Mouse (Mus musculus) hindbrain, embryonic 16.5 days (tissue): ENCODE results near the gene Ppp1cc. TPM values are rescaled to one million over a fixed set of nuclear protein-coding genes. Genes with fewer than 3 reads are reported as not detected.

ENCODE experiments used
- ATAC-seq: fragments of 200-750 bp; cut with Nextera tagmentation; 2 replicates; pipeline ENCODE4 v1.8.0; 2017; ENCODE audit warnings: moderate TSS enrichment, moderate library complexity
- H3K27ac ChIP-seq: fragments of 300-500 bp; sonication (generic); 2 replicates; pipeline ENCODE4 v1.5.1; 2014; ENCODE audit warnings: low read depth, mild to moderate bottlenecking, control low read depth, low read length, moderate library complexity
- H3K27me3 ChIP-seq: fragments of 300-500 bp; sonication (generic); replicated peaks from 2 replicates; pipeline ENCODE4 v1.6.1; 2014; ENCODE audit warnings: low read length; ENCODE audit not compliant: control insufficient read depth, insufficient read depth
- H3K36me3 ChIP-seq: fragments of 300-500 bp; sonication (generic); 2 replicates; pipeline ENCODE4 v1.6.1; 2014; ENCODE audit warnings: mild to moderate bottlenecking, low read length, moderate library complexity, mixed read lengths; ENCODE audit not compliant: control insufficient read depth, insufficient read depth
- H3K4me1 ChIP-seq: fragments of 300-500 bp; sonication (generic); 2 replicates; pipeline ENCODE4 v1.6.1; 2014; ENCODE audit warnings: low read depth, low read length; ENCODE audit not compliant: control insufficient read depth, insufficient read depth
- H3K4me2 ChIP-seq: fragments of 300-500 bp; sonication (generic); 2 replicates; pipeline ENCODE4 v1.6.1; 2014; ENCODE audit warnings: mild to moderate bottlenecking, low read length, control low read depth, moderate library complexity
- H3K4me3 ChIP-seq: fragments of 300-500 bp; sonication (generic); 2 replicates; pipeline ENCODE4 v1.5.1; 2014; ENCODE audit warnings: mild to moderate bottlenecking, low read length, control low read depth, moderate library complexity
- H3K9ac ChIP-seq: fragments of 300-500 bp; sonication (generic); 2 replicates; pipeline ENCODE4 v1.6.1; 2014; ENCODE audit warnings: low read depth, mild to moderate bottlenecking, control low read depth, low read length, moderate library complexity
- H3K9me3 ChIP-seq: fragments of 300-500 bp; sonication (generic); 2 replicates; pipeline ENCODE4 v1.6.1; 2014; ENCODE audit warnings: mild to moderate bottlenecking, low read length, moderate library complexity; ENCODE audit not compliant: control insufficient read depth
- WGBS: fragments of 180-500 bp; shearing (Covaris S2); extraction: QIAGEN DNeasy Blood & Tissue Kit; methylation state at CpG from one replicate; pipeline ENCODE4 v1.1.7; 2014; 5-methylcytosine and 5-hydroxymethylcytosine counted together
- polyA plus RNA-seq: library from polyadenylated mRNA; unstranded; fragments of >200 nt; fragmentation: Nextera tagmentation; extraction: Ambion mirVana; gene quantifications from 2 replicates; pipeline ENCODE4 v1.2.1, GENCODE M21; 2015

The Ppp1cc gene
- polyA plus RNA-seq, 1 experiment from 2014 or later, result 185 TPM

DNA sequence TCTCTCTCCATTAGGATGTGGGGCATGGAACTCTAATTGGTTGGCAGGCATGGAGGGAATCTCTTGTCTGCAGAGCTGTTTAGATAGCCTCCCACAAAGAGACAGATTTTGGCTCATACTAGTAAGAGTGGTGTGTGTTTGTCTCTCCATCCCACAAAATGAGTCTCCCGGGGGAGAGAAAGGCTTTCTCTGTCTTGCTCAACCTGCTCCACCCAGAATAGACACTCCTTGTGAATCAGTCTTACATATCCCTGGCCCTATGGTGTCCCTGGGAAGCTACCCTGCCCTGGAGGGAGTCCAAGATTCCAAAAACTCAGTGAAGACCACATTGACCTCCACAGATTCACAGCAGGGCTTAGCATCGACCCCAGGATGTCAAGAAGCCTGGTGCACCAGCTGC lies 1.6 kb upstream of the Ppp1cc start:
- no peak overlapping the region for H3K27ac ChIP-seq

GRCm38 (mm10) chr5:122158557-122159515 lies 758 bp downstream of the Ppp1cc start:
- Histone ChIP-seq H3K27ac (peak overlapping the region; percentile 86), H3K27me3 (no peaks in the 10 kb centered on the region), H3K4me1 (peaks cover 53% of the 10 kb centered on the region), H3K36me3 (no peaks in the 10 kb centered on the region), H3K4me3 (peak overlapping the region; percentile 64), H3K9ac (peak overlapping the region; percentile 94), H3K4me2 (peak overlapping the region; percentile 82), H3K9me3 (no peaks in the 10 kb centered on the region)
- 2% methylated on average over 34 of the region's 42 CpGs for WGBS
- ATAC-seq, result peak; percentile 45

More for the DNA sequence above, 1.6 kb upstream of the Ppp1cc start:
- Histone ChIP-seq H3K4me3 (no peak overlapping the region), H3K9me3 (no peaks in the 10 kb centered on the region), H3K27me3 (no peaks in the 10 kb centered on the region), H3K4me2 (no peak overlapping the region), H3K36me3 (no peaks in the 10 kb centered on the region), H3K4me1 (peaks cover 30% of the 10 kb centered on the region), H3K9ac (no peak overlapping the region)
- ATAC-seq, result no peak
- 64% methylated on average over 2 of the region's 2 CpGs for WGBS

GRCm38 (mm10) chr5:122163194-122163593 lies 5.1 kb downstream of the Ppp1cc start:
- 52% methylated on average over 6 of the region's 6 CpGs for WGBS
- Histone ChIP-seq H3K4me3 (no peak overlapping the region), H3K36me3 (peaks cover 2% of the 10 kb centered on the region; the same call in 1 of the 2 replicates), H3K4me1 (peaks cover 80% of the 10 kb centered on the region), H3K9ac (no peak overlapping the region), H3K27me3 (no peaks in the 10 kb centered on the region), H3K4me2 (no peak overlapping the region), H3K27ac (no peak overlapping the region), H3K9me3 (no peaks in the 10 kb centered on the region)
- ATAC-seq, result no peak

- no peak overlapping the region for H3K4me3 ChIP-seq
- H3K4me2 ChIP-seq, result no peak overlapping the region
- peaks cover 80% of the 10 kb centered on the region for H3K4me1 ChIP-seq
- peaks cover 8% of the 10 kb centered on the region; the same call in 1 of the 2 replicates for H3K36me3 ChIP-seq
- H3K27ac ChIP-seq, result peak overlapping the region; percentile 15; the same call in 1 of the 2 replicates
- H3K9ac ChIP-seq, result peak overlapping the region; percentile 42; the same call in 1 of the 2 replicates
- H3K9me3 ChIP-seq, result no peaks in the 10 kb centered on the region
- ATAC-seq, result no peak
- 54% methylated on average over 3 of the region's 3 CpGs for WGBS
- H3K27me3 ChIP-seq, result no peaks in the 10 kb centered on the region
Measured at GRCm38 (mm10) chr5:122164011-122164410, 5.9 kb downstream of the Ppp1cc start.

- H3K9me3 ChIP-seq, result no peaks in the 10 kb centered on the region
- H3K4me1 ChIP-seq, result peaks cover 68% of the 10 kb centered on the region
- 0 out of 2 replicates have a peak overlapping the region, but pooled peaks have one; percentile 9 for H3K4me2 ChIP-seq
- no peak overlapping the region for H3K4me3 ChIP-seq
- peak overlapping the region; percentile 13; the same call in 1 of the 2 replicates for H3K27ac ChIP-seq
- WGBS, result 50% methylated on average over 6 of the region's 6 CpGs
- H3K27me3 ChIP-seq, result no peaks in the 10 kb centered on the region
- ATAC-seq, result no peak
- peaks cover 14% of the 10 kb centered on the region for H3K36me3 ChIP-seq
- no peak overlapping the region for H3K9ac ChIP-seq
Measured at GRCm38 (mm10) chr5:122165233-122165915, 7.3 kb downstream of the Ppp1cc start.

DNA sequence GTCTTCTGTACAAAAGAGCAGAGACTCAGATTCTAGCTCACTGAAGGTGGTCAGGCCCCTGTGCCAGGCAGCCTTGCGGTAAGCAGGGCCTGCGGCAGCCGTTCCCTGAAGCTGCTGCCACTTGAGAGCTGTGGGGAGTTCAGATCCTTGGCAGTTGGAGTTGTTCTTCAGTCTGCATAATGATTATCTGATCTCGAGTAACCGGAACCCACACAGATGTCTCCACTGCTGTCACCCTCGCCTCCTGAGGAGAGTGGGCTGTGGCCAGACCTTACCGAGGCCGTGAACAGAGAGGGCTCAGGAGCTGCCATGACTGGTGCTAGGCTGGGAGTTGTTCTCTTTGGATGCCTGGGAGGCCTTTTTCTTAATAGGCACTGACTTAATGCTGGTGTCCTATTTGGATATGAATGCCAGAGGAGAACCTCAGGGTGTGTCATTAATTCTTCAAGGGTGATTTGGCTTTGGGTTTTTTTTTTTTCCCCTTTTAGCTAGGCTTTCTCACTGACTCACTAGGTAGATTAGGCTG lies 8.6 kb downstream of the Ppp1cc start:
- Histone ChIP-seq H3K4me2 (0 out of 2 replicates have a peak overlapping the region, but pooled peaks have one; percentile 26), H3K9me3 (no peaks in the 10 kb centered on the region), H3K9ac (peak overlapping the region; percentile 3), H3K4me3 (no peak overlapping the region), H3K27me3 (no peaks in the 10 kb centered on the region), H3K4me1 (peaks cover 55% of the 10 kb centered on the region), H3K27ac (peak overlapping the region; percentile 50), H3K36me3 (peaks cover 27% of the 10 kb centered on the region)
- ATAC-seq, result peak; percentile 62
- WGBS, result 27% methylated on average over 8 of the region's 8 CpGs

GRCm38 (mm10) chr5:122168344-122169069 lies 10.4 kb downstream of the Ppp1cc start:
- no peak for ATAC-seq
- peaks cover 42% of the 10 kb centered on the region for H3K36me3 ChIP-seq

DNA sequence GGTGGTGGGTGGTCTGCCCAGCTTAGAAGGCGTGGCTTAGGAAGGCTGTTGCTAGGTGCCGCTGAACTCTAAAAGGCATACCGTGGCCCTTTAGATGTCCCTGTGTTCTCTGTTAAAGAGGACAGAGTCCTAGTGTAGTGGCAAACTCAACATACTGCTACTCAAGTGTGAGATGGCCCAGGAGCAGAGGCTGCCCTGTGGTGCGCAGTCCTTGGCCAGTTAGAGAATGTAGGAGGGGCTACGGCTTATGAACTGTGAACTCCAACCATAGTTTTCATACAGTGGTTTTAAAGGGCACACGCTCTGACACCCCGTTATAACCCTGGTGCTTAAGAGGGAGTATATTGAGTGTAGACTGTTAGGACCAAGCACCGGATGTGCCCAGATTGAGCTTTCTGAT lies 13.0 kb downstream of the Ppp1cc start:
- no peak overlapping the region for H3K4me2 ChIP-seq
- no peak overlapping the region for H3K27ac ChIP-seq
- peaks cover 51% of the 10 kb centered on the region for H3K36me3 ChIP-seq
- H3K4me1 ChIP-seq, result peaks cover 12% of the 10 kb centered on the region
- no peak overlapping the region for H3K4me3 ChIP-seq
- H3K9ac ChIP-seq, result no peak overlapping the region
- no peaks in the 10 kb centered on the region for H3K9me3 ChIP-seq
- ATAC-seq, result no peak
- 90% methylated on average over 8 of the region's 8 CpGs for WGBS
- no peaks in the 10 kb centered on the region for H3K27me3 ChIP-seq

More at GRCm38 (mm10) chr5:122168344-122169069, 10.4 kb downstream of the Ppp1cc start:
- no peak overlapping the region for H3K9ac ChIP-seq
- H3K4me1 ChIP-seq, result peaks cover 37% of the 10 kb centered on the region
- no peak overlapping the region for H3K4me2 ChIP-seq
- H3K27me3 ChIP-seq, result no peaks in the 10 kb centered on the region
- 86% methylated on average over 13 of the region's 14 CpGs for WGBS
- H3K9me3 ChIP-seq, result no peaks in the 10 kb centered on the region
- H3K4me3 ChIP-seq, result no peak overlapping the region
- no peak overlapping the region for H3K27ac ChIP-seq
